Mouse (Mus musculus): ENCODE data around the gene Gm11172.

- TF ChIP-seq GATA1 (IDR thresholded peaks at IDR 0.05; ENCODE audit: low read length) (no peak), TAL1 (IDR thresholded peaks at IDR 0.05; ENCODE audit: low read length) (no peak)
Measured at GRCm38 (mm10) chr16:10773543-10773942, 39.2 kb upstream of the Gm11172 start.
